In genomic region chr2:11171754-11172501, GRCm38 (mm10) we compare ENCODE assay signal across 8 mouse cellular contexts. TPM values are rescaled to one million over a fixed set of nuclear protein-coding genes. Genes with fewer than 3 reads are reported as not detected.
DNase-seq lines count a peak whose midpoint lies in the region; ATAC-seq and TF ChIP-seq lines count a peak whose summit lies in the region.

Gene Prkcq, plus strand, starts transcription at chr2:11172108.

- no peaks in the 10 kb centered on the region for H3K36me3 ChIP-seq in ES-E14 (ENCODE audit: control insufficient read depth, insufficient read depth, low read length, poor library complexity, severe bottlenecking)
- H3K36me3 ChIP-seq in lung, postnatal 0 days (ENCODE audit: insufficient read depth, low read length) = no peaks in the 10 kb centered on the region

- peak within 1 kb of the TSS; percentile 74 for H3K4me2 ChIP-seq in lung, postnatal 0 days (replicated peaks; ENCODE audit: low read depth, low read length)

- peaks cover 0 to 6% of the 10 kb centered on the region in 2 experiments; a peak in 2 of 4 replicates for H3K4me1 ChIP-seq in ES-E14 (ENCODE audit: control insufficient read depth in 2 of 2, insufficient read depth in 2 of 2, low read length in 2 of 2, poor library complexity in 1 of 2)
- no peaks in the 10 kb centered on the region for H3K4me1 ChIP-seq in cerebellum, adult 2 months (ENCODE audit: control insufficient read depth, insufficient read depth, low read length)
- H3K4me1 ChIP-seq in lung, postnatal 0 days (ENCODE audit: insufficient read depth, low read depth, low read length) = no peaks in the 10 kb centered on the region

- H3K27me3 ChIP-seq in cerebellum, adult 2 months (ENCODE audit: control insufficient read depth, insufficient read depth, low read length) = peaks cover 2% of the 10 kb centered on the region; the same call in 1 of the 2 replicates
- H3K27me3 ChIP-seq in lung, postnatal 0 days (replicated peaks; ENCODE audit: insufficient read depth, low read length) = no peaks in the 10 kb centered on the region

- in situ Hi-C loops in ES-E14 (cut with MboI; ENCODE audit: low sequenced_read_pairs in 2 of 2, unreplicated experiment in 2 of 2) = no loop called here

- ATAC-seq in frontal cortex, adult (ENCODE audit: low TSS enrichment) = peak; percentile 81
- peak; percentile 54 to 87 for ATAC-seq in hematopoietic stem cell, adult 5-6 weeks (replicated peaks in 1 of 2; ENCODE audit: insufficient read depth in 1 of 2, low FRiP score in 2 of 2, low TSS enrichment in 1 of 2, low read depth in 1 of 2, poor library complexity in 2 of 2, severe bottlenecking in 2 of 2)
- peak; percentile 38 for ATAC-seq in lung, postnatal 0 days

- TF ChIP-seq POLR2A in cerebellum, adult 2 months (IDR thresholded peaks at IDR 0.05; ENCODE audit: borderline replicate concordance, insufficient read depth, low read length) = no peak

- no peaks in the 10 kb centered on the region for H3K9me3 ChIP-seq in ES-E14 (ENCODE audit: control insufficient read depth, insufficient read depth, low read depth, low read length)
- no peaks in the 10 kb centered on the region for H3K9me3 ChIP-seq in lung, postnatal 0 days (ENCODE audit: low read length)

- H3K4me3 ChIP-seq in ES-E14 (ENCODE audit: insufficient read depth in 1 of 2, low read depth in 1 of 2, low read length in 2 of 2, poor library complexity in 1 of 2, severe bottlenecking in 1 of 2) = peak within 1 kb of the TSS; percentile 64 to 75
- H3K4me3 ChIP-seq in cerebellum, adult 2 months (replicated peaks; ENCODE audit: insufficient read depth, low read depth, low read length) = peak within 1 kb of the TSS; percentile 62
- H3K4me3 ChIP-seq in lung, postnatal 0 days (ENCODE audit: low read depth, low read length) = peak within 1 kb of the TSS; percentile 43

- no peak for TF ChIP-seq CTCF in cerebellum, adult 2 months (IDR thresholded peaks at IDR 0.05; ENCODE audit: borderline replicate concordance, insufficient read depth, low read depth, low read length)
- peak; percentile 56 for TF ChIP-seq CTCF in lung, postnatal 0 days (IDR thresholded peaks at IDR 0.05)

- 2% methylated on average over 51 of the region's 51 CpGs for WGBS in cerebellum, adult 2 months
- WGBS in lung, postnatal 0 days = 3% methylated on average over 44 of the region's 51 CpGs

- TF ChIP-seq EP300 in lung, postnatal 0 days (IDR thresholded peaks at IDR 0.05) = no peak

- H3K9ac ChIP-seq in ES-E14 (ENCODE audit: insufficient read depth, low read depth, low read length, poor library complexity, severe bottlenecking) = peak within 1 kb of the TSS; percentile 44
- no peak within 1 kb of the TSS for H3K9ac ChIP-seq in lung, postnatal 0 days (replicated peaks; ENCODE audit: low read depth)

- no peak within 1 kb of the TSS for H3K27ac ChIP-seq in ES-E14 (ENCODE audit: insufficient read depth, low read depth, low read length, poor library complexity, severe bottlenecking)
- H3K27ac ChIP-seq in cerebellum, adult 2 months (ENCODE audit: insufficient read depth, low read length) = peak within 1 kb of the TSS; percentile 23; the same call in 1 of the 2 replicates
- no peak within 1 kb of the TSS for H3K27ac ChIP-seq in lung, postnatal 0 days (ENCODE audit: low read length)

- DNase-seq in ES-E14 (ENCODE audit: low read depth, low spot score) = peak; percentile 29
- peak; percentile 41 to 48 for DNase-seq in cerebellum, adult 2 months
- peak; percentile 68 for DNase-seq in layer of hippocampus, adult 9-11 months
- DNase-seq in lung, postnatal 0 days (ENCODE audit: low spot score) = peak; percentile 21
- DNase-seq in ovary, postnatal 36 days (ENCODE audit: low spot score) = peak; percentile 57
- DNase-seq in thymus, postnatal 25 days = peak; percentile 82

TF ChIP-seq in ES-E14, 5 proteins besides CTCF, POLR2A, EP300 and RAD21:
- TF ChIP-seq MAFK (IDR thresholded peaks at IDR 0.05; ENCODE audit: insufficient read depth, low read depth, low read length) (no peak), CHD2 (IDR thresholded peaks at IDR 0.05; ENCODE audit: low read depth, low read length) (no peak)

RNA-seq across cellular contexts. Expression of gene Prkcq, which starts in this region (rescaled TPM):
- 0.09 TPM in 1 of 2 replicates, not detected in the other for total RNA-seq in ES-E14 (2012; rRNA removed)
- 9.0 and 10.0 TPM in 2 replicates for polyA plus RNA-seq in cerebellum, adult 2 months (2012; rRNA removed)
- total RNA-seq in hematopoietic stem cell, adult 5-6 weeks (2017) = 26.5 and 29.6 TPM in 2 replicates
- polyA plus RNA-seq in lung, postnatal 0 days (2015; fragmentation: Nextera tagmentation; extraction: Ambion mirVana) = 2.2 and 2.7 TPM in 2 replicates

Comparison
In these comparisons a context has a peak if more than half of its experiments do, and no peak if none do; other contexts are left out.
1. RNA of gene Prkcq (total RNA-seq): 26.5 to 29.6 TPM in hematopoietic stem cell, adult 5-6 weeks; 0.09 TPM in ES-E14; every median in the first group is over 10 times any median in the second.
2. Peak in DNase-seq, H3K4me3 ChIP-seq and H3K9ac ChIP-seq in ES-E14; RNA of the gene not detected or under 1 TPM.
3. DNase-seq: peak in every context shown above with its lines; median percentile 82 in thymus, postnatal 25 days; 68 in layer of hippocampus, adult 9-11 months; 57 in ovary, postnatal 36 days; 44 in cerebellum, adult 2 months; 29 in ES-E14; 21 in lung, postnatal 0 days.
4. Peak in every context shown above with its lines, with median percentiles within 50 percentile points of each other: H3K4me3 ChIP-seq and ATAC-seq.